Mouse (Mus musculus) cerebellum, adult 9-10 months (tissue): ENCODE measurements around the gene Cript.
"Not testable (repeated sequence)": the region's sequence is repeated elsewhere in the genome, so short reads cannot be mapped to it uniquely, and the experiment has no call there.

Source experiments
- DNase-seq: peaks from one replicate; pipeline ENCODE4 v3.0.0; 2022

Gene Cript

DNA sequence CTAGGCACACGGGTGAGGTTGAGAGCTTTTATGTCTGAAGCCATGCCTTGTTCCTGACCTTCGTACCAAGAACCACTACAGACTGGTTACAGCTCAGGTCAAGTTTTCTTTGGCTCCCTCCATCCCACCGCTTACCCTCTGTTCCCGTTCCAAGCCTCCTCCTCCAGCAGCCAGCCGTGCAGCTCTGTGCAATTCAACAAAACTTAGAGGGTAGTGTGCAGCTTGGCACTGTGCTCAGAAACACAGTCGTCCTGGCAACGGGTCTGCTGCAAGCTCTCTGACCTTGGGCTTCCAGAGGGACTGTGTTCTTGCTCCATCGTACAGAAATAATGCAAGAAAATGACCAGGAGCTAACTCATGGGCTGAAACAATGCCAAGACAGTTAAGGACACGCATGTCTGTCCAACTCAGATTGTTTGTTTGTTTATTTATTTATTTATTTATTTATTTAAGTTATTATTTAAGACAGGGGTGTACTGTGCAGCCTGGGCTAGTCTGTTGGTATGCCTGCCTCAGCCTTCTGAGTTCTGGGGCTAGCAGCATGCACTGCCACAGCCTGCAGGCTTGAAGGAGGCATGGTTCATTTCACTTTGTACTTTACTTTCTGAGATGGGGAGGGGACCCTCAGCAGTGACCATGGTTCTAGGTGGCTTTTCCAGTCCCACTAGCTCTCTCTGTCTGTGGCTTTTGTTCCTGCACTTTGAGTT is 25.3 kb downstream of the Cript start:
- DNase-seq = no peak

DNA sequence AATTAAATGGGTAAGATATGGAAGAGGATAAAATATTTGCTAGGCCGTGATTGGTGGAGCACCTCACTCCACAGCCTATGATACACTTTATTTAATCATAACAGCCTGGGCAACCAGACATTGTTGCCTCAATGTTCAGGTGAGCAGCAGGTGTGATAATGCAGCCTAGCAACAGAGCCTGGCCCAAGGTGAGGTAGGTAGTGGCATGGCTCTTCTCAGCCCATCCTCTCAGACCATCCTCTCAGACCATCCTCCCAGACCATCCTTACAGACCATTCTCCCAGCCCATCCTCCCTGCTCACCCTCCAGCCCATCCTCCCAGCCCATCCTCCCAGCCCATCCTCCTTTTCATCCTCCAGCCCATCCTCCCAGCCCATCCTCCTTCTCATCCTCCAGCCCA is 26.3 kb downstream of the Cript start:
- no peak for DNase-seq

- no peak for DNase-seq
Observed at GRCm38 (mm10) chr17:87052432-87052831, 27.1 kb downstream of the Cript start.

GRCm38 (mm10) chr17:87053921-87054320 is 28.6 kb downstream of the Cript start:
- DNase-seq = no peak

- DNase-seq = no peak
Observed at GRCm38 (mm10) chr17:87055051-87055459, 29.7 kb downstream of the Cript start.

DNA sequence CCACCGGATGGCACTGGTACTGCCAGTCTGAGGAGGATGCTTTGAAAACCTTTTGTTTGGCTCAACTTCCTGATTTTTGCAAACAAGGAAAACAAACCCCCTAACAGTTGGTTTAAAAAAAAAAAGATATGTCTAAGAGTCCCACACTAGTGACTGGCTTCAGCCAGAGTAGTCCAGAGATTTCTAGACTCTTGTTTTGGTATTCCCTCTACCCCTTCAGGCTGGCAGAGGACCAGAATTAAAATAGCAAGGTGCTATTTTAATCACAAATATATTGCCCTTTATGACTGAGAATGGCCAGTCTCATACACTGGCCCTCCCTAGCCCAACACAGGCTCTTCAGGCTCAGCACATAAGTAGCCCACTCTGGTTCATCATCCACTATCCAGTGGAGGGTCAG is 30.3 kb downstream of the Cript start:
- DNase-seq = no peak

DNA sequence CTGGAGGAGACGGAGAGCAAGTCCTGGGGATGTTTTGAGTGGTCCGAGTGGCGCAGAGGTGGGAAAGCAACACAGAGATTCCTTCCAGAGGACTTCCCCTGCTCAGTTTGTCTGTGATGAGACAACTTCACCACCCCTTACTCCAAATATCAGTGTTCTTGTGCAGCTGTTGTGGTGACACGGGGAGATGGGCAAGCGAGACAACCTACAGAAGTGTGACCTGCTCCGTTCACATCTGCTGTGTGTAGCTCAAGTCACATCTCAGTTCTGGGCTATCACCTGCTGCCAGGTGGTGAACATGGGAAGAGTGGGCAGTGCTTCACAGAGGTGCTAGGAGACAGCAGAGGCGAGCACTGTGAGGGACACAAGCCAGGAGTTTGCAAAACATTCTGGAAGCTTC is 31.4 kb downstream of the Cript start:
- no peak for DNase-seq

GRCm38 (mm10) chr17:87057486-87058266 is 32.3 kb downstream of the Cript start:
- no peak for DNase-seq

GRCm38 (mm10) chr17:87062639-87063038 is 37.3 kb downstream of the Cript start:
- DNase-seq = peak; percentile 31

GRCm38 (mm10) chr17:87063461-87063860 is 38.1 kb downstream of the Cript start:
- DNase-seq = no peak

- no peak for DNase-seq
Observed at GRCm38 (mm10) chr17:87063969-87064368, 38.6 kb downstream of the Cript start.

GRCm38 (mm10) chr17:87068997-87069396 is 43.6 kb downstream of the Cript start:
- no peak for DNase-seq

DNA sequence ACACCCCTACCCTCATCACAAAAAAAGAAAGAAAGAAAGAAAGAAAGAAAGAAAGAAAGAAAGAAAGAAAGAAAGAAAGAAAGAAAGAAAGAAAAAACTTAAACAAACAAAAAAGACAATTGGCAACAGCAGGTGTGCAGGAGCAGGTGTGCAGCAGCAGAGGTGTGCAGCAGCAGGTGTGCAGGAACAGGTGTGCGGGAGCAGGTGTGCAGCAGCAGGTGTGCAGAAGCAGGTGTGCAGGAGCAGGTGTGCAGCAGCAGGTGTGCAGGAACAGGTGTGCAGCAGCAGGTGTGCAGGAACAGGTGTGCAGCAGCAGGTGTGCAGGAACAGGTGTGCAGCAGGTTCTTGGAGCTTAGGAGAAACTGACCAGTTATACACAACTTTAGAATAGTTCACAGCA is 46.8 kb downstream of the Cript start:
- not testable (repeated sequence) for DNase-seq

GRCm38 (mm10) chr17:87072766-87073440 is 47.6 kb downstream of the Cript start:
- DNase-seq = no peak

DNA sequence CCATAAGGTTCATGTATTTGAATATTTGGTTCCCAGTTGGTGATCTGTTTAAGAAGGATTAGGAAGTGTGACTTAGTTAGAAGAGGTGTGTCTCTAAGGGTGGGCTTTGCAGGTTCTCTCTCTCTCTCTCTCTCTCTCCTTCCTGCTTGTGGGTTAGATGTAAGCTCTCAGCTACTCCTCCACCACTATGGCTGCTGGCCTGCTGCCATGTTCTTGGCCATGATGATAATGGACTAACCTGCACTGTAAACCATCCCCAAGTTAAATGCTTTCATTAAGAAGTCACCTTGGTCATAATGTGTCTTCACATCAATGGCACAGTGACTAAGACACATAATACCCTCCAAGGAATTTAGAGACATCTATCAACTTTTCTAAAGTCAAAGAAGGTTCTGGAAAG is 48.1 kb downstream of the Cript start:
- no peak for DNase-seq

DNA sequence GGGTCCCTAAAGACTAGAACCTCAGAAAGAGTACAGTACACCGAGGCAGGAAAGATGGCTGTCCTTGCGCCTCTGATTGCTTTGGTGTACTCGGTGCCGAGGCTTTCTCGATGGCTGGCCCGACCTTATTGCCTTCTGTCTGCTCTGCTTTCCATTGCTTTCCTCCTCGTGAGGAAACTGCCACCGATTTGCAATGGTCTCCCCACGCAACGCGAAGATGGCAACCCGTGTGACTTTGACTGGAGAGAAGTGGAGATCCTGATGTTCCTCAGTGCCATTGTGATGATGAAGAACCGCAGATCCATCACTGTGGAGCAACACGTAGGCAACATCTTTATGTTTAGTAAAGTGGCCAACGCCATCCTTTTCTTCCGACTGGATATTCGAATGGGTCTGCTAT is 52.9 kb downstream of the Cript start:
- not testable (repeated sequence) for DNase-seq

GRCm38 (mm10) chr17:87080724-87081123 is 55.4 kb downstream of the Cript start:
- DNase-seq = no peak

GRCm38 (mm10) chr17:87082547-87082946 is 57.2 kb downstream of the Cript start:
- DNase-seq = no peak

DNA sequence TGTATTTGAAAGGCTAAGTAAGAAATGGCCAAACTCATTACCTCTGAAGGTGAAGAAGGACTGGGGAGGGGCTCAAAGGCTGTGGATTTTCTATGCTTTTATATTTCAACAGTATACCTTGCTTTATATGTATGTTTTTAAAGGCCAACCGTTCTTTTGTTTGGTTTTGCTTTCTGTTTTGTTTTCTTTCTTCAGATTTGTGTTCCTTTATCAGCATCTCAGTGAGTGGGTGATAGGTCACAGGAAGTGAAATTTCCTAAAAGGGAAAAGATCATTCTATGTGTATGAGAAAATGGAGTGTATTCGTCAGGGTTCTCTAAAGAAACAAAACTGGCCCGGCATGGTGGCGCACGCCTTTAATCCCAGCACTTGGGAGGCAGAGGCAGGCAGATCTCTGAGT is 58.3 kb downstream of the Cript start:
- DNase-seq = no peak
